Mouse (Mus musculus) small intestine, adult 2 months (tissue): ENCODE measurements around the gene Kifc1.

Source experiments
- CTCF ChIP-seq: fragments of 200-500 bp; IDR thresholded peaks from 2 replicates; pipeline ENCODE4 v1.5.1; 2012; ENCODE audit warnings: low read depth, mild to moderate bottlenecking, control low read depth, inconsistent platforms, low read length, moderate library complexity, mixed read lengths; ENCODE audit not compliant: insufficient replicate concordance, insufficient read length; ENCODE audit errors: extremely low read depth
- POLR2A ChIP-seq: fragments of 200-500 bp; IDR thresholded peaks from 2 replicates; pipeline ENCODE4 v1.6.1; 2012; ENCODE audit warnings: low read depth, mild to moderate bottlenecking, control low read depth, inconsistent platforms, low read length, moderate library complexity

GRCm38 (mm10) chr17:33932970-33933369, 42.5 kb upstream of the Kifc1 start:
- TF ChIP-seq CTCF (no peak), POLR2A (no peak)
